Mouse (Mus musculus) embryonic stem cell, embryonic (primary cell): ENCODE data around the gene Sipa1l3.

ENCODE experiments used
- CTCF ChIA-PET, 4 experiments: fragments of 300-600 bp in 2 of 4; fragments of 350-600 bp in 2 of 4; sonication (Branson Sonifier 250); formaldehyde crosslinking; loops; one replicate each; lab custom pipeline; 2022; ENCODE audit warnings: inconsistent platforms in 2 of 4; lab: Charles Lee
- POLR2A ChIA-PET, 4 experiments: fragments of 300-600 bp in 2 of 4; fragments of 350-600 bp in 2 of 4; sonication (Branson Sonifier 250); formaldehyde crosslinking; loops; one replicate each; lab custom pipeline; 2022; ENCODE audit warnings: antibody characterized with exemption in 4 of 4, inconsistent platforms in 1 of 4; lab: Charles Lee

Gene Sipa1l3

DNA sequence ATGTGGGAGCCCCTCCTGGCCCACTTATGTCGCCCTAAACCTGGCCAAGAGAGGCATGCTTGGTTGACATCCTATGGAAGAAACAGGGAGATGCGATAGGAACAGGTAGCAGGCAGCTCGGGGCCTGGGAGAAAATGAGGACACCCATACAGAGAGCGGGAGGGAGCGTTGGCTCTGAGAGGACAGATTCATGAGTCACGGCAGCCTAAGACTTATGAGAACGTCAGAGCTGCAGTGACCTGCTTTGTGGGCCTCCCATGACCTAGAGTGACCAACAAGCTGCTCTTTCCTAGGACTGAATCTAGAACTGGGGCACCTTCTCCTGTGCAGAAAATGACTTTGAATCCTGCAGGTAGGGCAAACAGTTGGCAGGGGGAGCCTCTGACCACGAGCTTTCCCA, 92.4 kb downstream of the Sipa1l3 start:
- CTCF ChIA-PET, result interaction anchor here in 2 of 4 experiments (0.6 to 1.2 kb wide), 4 partner anchors 14 to 44 kb away, joined by 3 to 6 read pairs (median 4); no protein-coding TSS in a partner anchor
- POLR2A ChIA-PET, result interaction anchor here (0.6 to 1.7 kb wide), 9 partner anchors 9 to 256 kb away, joined by 3 to 7 read pairs (median 3); partner anchors contain the start of genes Ggn (in 1 of the 4) and Spred3 (in 1 of the 4)

DNA sequence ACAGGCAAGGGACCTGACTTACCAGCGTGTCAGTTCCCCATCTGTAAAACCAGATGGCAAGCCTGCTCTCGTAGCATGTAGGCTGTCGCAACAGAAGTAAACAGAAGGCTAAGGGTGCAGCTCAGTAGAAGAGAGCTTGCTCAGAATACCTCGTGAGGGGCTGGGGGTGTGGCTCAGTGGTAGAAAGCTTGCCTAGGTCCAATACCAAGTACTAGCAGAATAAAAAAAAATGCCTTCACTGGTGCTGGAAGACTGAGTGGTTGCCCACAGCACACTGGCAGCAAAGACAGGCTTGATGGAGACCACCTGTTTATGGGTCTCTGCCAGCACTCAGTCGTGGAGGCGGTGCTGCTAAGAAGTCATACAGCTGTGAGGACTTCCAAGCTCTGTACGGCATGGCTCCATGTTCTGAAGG, 93.0 kb downstream of the Sipa1l3 start:
- CTCF ChIA-PET, result no interaction called here
- POLR2A ChIA-PET, result interaction anchor here in 2 of 4 experiments (0.6 to 1.7 kb wide), 3 partner anchors 19 to 47 kb away, joined by 3 to 7 read pairs (median 4); no protein-coding TSS in a partner anchor

DNA sequence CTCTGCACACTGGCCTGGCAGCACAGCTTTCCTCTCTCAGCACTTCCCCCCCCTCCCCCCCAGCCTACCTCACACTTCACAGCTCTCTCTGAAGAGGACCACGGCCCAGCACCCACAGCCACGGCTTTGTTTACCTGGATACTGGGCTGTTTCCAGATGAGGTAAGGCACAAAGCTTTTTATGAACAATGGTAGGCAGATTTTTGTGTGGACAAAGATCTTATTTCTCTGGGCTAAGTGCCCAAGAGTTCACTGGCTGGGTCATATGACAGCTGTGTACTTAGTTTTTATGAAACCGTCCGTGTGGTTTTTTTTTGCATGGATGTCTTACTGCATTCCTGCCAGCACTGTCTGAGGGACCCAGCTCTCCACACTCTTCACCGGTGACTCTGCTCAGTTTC, 93.8 kb downstream of the Sipa1l3 start:
- ChIA-PET POLR2A (interaction anchor here in 1 of 4 experiments (0.7 to 1.7 kb wide), 2 partner anchors 23 to 38 kb away, joined by 3 to 4 read pairs; no protein-coding TSS in a partner anchor), CTCF (interaction anchor here in 1 of 4 experiments (0.6 kb wide), 1 partner anchor 462 kb away, joined by 3 read pairs; no protein-coding TSS in a partner anchor)

DNA sequence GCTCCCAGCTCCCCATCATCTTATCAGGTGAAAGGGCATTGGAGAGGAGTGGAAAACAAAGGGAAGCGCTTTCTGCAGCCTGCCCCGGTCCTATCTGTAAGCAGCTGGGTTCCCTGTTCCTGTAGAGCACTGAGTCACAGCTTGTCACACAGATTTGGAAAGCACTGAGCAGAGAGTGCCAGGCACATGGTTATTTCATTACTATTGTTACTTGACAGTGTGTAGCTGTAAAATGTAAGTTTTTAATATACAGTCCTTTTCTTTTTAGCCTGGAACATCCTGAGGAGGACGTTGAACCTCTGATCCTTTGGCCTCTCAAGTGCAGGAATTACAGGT, 96.6 kb downstream of the Sipa1l3 start:
- POLR2A ChIA-PET, result interaction anchor here (0.6 to 7.8 kb wide), 19 partner anchors 9 to 97 kb away, joined by 3 to 76 read pairs (median 7); partner anchors contain the start of gene Sipa1l3 (in 2 of the 4)
- CTCF ChIA-PET, result interaction anchor here in 2 of 4 experiments (0.6 to 0.9 kb wide), 5 partner anchors 19 to 287 kb away, joined by 3 to 4 read pairs (median 3); no protein-coding TSS in a partner anchor

DNA sequence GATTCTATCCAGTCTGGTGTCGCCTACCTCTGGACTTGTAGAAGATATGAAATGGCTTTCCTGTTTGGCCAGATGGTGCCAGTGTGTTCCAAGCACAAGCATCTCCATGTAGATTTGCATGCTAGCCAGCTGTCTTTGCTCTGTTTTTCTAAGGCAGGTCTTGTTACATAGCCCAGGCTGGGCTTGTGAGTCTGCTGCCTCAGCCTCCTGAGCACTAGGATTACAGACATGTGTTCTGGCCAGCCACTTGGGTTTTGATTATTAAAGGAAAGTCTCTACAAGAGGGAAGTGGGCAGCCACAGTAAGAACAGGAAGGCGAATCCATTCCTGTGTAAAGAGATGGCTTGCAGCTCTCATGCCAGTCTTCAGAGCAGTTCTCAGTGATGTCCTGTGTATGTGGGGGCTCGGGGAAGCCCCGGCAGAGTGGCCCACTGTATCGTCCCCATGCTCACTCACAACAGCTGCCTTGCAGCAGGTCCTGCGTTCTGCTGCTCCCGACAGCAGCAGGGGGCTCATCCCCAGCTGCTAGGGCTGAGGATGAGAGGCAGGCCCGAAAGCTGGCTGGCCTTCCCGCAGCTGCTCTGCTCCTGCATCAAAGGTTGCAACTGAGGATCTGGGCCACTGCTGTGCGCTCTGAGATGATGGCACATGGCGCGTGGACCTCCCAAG, 97.1 kb downstream of the Sipa1l3 start:
- CTCF ChIA-PET, result interaction anchor here (0.6 to 1.2 kb wide), 8 partner anchors 19 to 184 kb away, joined by 3 to 11 read pairs (median 4); no protein-coding TSS in a partner anchor

DNA sequence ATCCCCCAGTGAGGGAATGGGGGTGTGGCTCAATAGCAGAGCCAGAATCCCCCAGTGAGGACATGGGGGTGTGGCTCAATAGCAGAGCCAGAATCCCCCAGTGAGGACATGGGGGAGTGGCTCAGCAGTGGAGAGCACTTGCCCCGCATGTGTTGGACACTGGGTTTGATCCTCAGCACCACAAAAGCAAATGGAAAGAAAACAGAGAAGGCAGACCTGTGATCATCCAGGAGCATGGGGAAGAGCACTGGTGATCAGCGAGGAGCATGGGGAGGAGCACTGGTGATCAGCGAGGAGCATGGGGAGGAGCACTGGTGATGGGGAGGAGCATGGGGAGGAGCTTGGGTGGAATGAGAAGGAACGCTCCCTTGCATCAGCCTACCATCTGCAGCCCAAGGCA, 98.6 kb downstream of the Sipa1l3 start:
- ChIA-PET CTCF (interaction anchor here in 2 of 4 experiments (0.7 to 1.0 kb wide), 3 partner anchors 14 to 38 kb away, joined by 3 to 4 read pairs (median 3); no protein-coding TSS in a partner anchor), POLR2A (interaction anchor here (0.7 to 7.8 kb wide), 31 partner anchors 8 to 99 kb away, joined by 3 to 76 read pairs (median 4); partner anchors contain the start of gene Sipa1l3 (in 2 of the 4))

More for the DNA sequence above, 97.1 kb downstream of the Sipa1l3 start:
- POLR2A ChIA-PET, result interaction anchor here (0.6 to 7.8 kb wide), 27 partner anchors 9 to 97 kb away, joined by 3 to 76 read pairs (median 6); partner anchors contain the start of gene Sipa1l3 (in 2 of the 4)

DNA sequence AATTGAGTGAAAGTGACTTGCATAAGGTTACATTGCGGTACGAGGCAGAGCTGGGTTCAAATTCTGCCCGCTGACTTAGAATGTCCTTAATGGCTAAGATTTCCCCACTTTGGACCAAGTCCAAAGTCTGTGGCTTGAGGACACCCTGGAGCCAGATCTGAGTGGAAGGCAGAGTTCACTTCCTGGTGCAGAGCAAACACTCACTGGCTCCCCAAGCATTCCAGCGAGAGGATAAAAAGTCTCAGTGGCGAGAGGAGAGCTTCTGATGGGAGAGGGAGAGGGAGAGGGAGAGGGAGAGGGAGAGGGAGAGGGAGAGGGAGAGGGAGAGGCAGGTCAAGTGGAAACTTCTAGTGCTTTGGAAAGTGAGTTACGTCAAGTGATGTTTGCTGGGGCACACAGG, 100.2 kb downstream of the Sipa1l3 start:
- POLR2A ChIA-PET, result interaction anchor here (0.6 to 7.8 kb wide), 16 partner anchors 9 to 87 kb away, joined by 3 to 76 read pairs (median 4); no protein-coding TSS in a partner anchor
- CTCF ChIA-PET, result interaction anchor here in 2 of 4 experiments (0.6 to 1.4 kb wide), 3 partner anchors 35 to 107 kb away, joined by 3 to 4 read pairs (median 3); no protein-coding TSS in a partner anchor

DNA sequence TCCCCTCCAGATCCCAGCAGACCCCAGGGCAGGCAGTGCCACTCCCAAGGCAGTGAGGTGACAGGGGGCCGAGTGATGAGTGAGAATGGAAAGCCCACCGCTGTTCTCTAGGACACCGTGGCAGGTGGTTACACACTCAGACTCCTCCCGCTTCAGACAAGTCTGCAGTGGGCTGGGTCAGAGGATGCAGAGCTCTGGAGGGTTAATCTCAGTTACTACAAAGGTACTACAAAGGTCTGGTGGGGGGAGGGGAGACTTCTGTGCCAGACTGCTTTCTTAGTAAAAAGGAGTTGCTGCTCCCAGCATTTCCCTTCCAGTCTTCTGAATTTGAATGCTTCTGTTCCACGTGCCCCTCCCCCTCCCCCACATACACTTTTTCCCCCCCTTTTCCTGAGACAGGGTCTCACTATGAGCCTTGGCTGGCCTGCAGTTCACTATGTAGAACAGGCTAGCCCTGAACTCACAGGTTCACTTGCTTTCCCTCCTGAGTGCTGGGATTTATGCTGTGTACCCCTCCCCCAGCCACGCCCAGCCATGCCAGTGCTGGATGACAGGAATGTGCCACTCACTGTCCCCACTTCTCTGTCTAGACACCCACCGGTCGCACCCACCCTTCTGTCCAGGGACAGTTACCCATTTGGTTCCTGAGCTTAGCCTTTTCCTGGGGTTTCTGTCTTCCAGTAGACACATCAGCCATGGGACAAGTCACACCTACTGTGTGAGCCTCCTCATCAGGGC, 100.9 kb downstream of the Sipa1l3 start:
- POLR2A ChIA-PET, result interaction anchor here (0.6 to 7.8 kb wide), 27 partner anchors 9 to 88 kb away, joined by 3 to 76 read pairs (median 4); no protein-coding TSS in a partner anchor
- CTCF ChIA-PET, result interaction anchor here in 3 of 4 experiments (0.5 to 1.5 kb wide), 9 partner anchors 11 to 171 kb away, joined by 3 to 4 read pairs (median 3); partner anchors contain the start of gene Sipa1l3 (in 1 of the 3)

DNA sequence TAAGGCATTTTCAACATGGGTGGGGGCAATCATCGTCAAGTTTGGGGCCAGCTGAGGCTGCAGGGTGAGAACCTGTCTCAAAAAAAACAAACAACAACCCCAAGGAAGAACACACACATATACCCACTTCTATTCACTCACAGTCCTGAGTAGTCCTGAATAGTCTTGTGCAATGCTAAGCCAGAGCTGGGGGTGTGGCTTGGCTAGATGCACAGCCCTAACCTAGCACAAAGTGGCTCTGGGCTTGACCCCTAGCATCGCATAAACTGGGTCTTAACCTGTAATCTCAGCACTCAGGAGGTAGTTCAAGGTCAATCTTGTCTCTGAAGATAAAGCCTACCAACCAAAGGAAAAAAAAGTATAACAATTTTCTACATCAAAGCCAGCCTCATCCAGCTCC, 101.5 kb downstream of the Sipa1l3 start:
- POLR2A ChIA-PET, result interaction anchor here (0.7 to 7.8 kb wide), 21 partner anchors 9 to 89 kb away, joined by 3 to 76 read pairs (median 4); no protein-coding TSS in a partner anchor
- CTCF ChIA-PET, result interaction anchor here in 3 of 4 experiments (0.5 to 1.5 kb wide), 6 partner anchors 10 to 170 kb away, joined by 3 to 4 read pairs (median 3); partner anchors contain the start of gene Sipa1l3 (in 1 of the 3)

DNA sequence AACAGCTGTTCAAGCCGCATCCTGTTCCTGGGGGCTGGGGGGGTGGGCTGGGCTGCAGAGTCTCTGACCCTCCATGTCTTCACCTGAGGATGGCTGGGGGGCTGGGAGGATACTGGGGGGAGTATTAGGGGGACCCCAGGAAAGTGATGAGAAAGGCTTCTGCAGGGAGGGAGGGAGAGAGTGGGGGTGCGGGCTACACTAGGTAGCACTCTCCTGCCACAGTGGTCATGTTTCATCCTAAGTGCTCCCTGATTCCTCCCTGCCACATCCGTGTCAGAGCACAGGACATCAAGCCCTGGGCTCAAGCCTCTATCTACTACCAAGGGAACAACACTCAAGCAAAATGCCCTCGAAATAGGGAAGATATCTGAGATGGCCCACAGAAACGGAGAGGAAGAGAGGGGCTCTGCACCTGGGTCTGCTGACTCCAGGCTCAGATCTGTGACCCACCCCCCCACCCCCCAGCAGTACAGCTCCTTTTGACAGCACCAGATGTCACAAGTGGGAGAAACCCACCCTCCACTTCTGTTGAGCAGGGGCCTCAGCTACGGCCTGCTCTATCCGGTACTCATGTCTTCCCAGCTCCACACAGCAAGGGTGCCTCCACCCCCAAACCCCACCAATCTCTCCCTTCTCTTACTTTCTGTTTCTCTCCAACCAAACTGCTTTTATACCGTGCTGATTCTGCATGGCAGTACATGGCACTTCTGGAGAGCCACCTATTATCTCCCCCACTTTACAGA, 106.4 kb downstream of the Sipa1l3 start:
- CTCF ChIA-PET, result interaction anchor here in 2 of 4 experiments (0.7 to 1.0 kb wide), 2 partner anchors 29 to 445 kb away, joined by 4 read pairs; no protein-coding TSS in a partner anchor
- POLR2A ChIA-PET, result interaction anchor here (0.6 to 2.8 kb wide), 17 partner anchors 9 to 317 kb away, joined by 3 to 10 read pairs (median 3); partner anchors contain the start of gene Sipa1l3 (in 1 of the 4)

DNA sequence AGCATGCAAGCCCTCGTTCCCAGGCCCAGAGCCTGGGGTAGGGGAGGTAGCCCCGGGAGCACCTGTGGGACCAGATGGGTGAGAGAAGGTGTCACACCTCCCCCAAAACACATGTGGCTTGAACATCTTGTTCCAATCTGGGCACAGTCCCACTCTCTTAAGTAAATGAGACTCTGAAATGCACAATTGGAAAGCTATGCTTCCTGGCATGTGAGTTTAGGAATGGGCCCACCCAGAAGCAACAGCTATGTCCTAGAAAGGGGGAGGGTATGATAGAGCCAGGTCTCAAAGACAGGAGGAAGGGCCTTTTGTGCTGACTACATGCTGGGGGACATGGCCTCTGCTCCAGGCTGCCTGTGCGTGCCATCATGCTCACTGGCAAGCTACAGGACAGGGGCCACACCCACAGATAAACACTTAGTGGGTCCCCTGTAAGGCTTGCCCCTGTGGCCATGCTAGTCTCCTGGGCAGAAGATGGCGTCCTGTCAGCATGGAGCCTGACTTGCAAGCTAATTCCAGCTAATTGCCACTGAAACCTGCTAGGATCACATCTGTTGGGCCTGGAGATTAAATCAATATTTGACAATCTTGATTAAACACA, 107.1 kb downstream of the Sipa1l3 start:
- CTCF ChIA-PET, result interaction anchor here in 2 of 4 experiments (0.6 to 1.4 kb wide), 3 partner anchors 24 to 174 kb away, joined by 4 to 5 read pairs (median 5); no protein-coding TSS in a partner anchor
- POLR2A ChIA-PET, result interaction anchor here in 3 of 4 experiments (0.6 to 2.8 kb wide), 16 partner anchors 9 to 316 kb away, joined by 3 to 10 read pairs (median 3); partner anchors contain the start of gene Sipa1l3 (in 1 of the 3)

DNA sequence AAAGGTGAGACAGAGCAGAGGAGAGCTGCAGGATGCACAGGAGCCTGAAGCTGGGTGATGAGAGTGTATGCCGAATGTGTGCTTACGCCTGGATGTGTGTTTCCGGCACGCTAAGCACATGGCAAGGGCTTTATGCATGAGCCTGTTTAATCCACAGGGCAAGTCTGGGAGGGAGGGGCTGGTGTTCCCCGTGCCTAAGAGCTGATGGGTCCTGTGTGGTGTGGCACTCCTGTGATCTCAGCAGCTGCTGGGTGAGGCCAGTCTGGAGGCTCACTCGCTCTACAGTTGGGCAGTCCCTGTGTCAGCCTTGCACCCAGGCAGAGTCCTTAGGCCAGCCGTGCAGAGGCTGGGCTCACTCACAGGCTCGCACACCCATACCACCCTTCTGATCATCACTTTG, 108.0 kb downstream of the Sipa1l3 start:
- CTCF ChIA-PET, result interaction anchor here in 2 of 4 experiments (1.3 to 1.4 kb wide), 2 partner anchors 23 to 27 kb away, joined by 5 read pairs; no protein-coding TSS in a partner anchor
- POLR2A ChIA-PET, result interaction anchor here in 3 of 4 experiments (0.8 to 2.8 kb wide), 8 partner anchors 9 to 108 kb away, joined by 3 to 10 read pairs (median 3); partner anchors contain the start of gene Sipa1l3 (in 1 of the 3)

DNA sequence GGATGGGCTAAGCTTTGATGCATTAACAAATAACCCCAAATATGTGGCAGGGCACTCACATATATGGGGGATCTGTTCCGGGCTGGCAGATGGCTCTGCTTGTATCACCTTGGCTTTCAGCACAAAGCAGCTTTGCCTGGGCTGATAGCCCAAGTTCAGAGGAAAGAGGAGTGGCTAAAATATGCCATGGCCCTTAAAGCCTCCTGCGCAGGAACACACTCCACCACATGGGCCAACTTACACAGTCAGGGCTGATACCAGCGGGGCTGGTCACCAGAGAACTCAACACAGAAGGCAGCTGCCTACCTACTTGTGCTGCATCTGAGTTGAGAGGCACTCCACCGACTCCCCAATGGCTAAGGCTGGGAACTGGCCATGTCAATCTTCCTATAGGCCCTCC, 111.6 kb downstream of the Sipa1l3 start:
- ChIA-PET CTCF (interaction anchor here (0.6 to 2.2 kb wide), 8 partner anchors 10 to 280 kb away, joined by 3 to 7 read pairs (median 3); no protein-coding TSS in a partner anchor), POLR2A (interaction anchor here in 3 of 4 experiments (0.6 to 8.2 kb wide), 15 partner anchors 10 to 111 kb away, joined by 3 to 76 read pairs (median 5); partner anchors contain the start of gene Sipa1l3 (in 1 of the 3))

DNA sequence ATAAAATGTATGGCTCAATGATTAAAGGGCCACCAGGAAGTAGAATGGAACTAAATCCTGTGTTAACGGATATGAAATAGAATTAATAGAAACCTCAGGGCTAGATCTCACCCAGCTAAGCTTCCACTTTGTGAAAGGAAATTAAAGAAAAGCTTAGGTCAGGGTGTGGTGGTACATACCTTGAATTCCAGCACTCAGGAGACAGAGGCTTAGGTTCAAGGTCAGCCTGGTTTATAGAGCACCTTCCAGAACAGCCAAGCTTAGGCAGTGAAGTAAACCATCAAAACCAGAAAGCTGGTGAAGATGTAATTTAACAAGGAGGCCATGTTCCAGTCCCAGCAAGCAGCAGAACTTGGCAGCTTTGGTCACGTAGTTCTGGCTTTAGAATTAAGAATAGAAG, 114.3 kb downstream of the Sipa1l3 start:
- ChIA-PET CTCF (interaction anchor here (0.6 to 1.5 kb wide), 12 partner anchors 16 to 1108 kb away, joined by 3 to 16 read pairs (median 4); partner anchors contain the start of gene Sipa1l3 (in 1 of the 4)), POLR2A (interaction anchor here (0.5 to 8.2 kb wide), 34 partner anchors 10 to 1564 kb away, joined by 3 to 76 read pairs (median 4); partner anchors contain the start of genes Sipa1l3 (in 2 of the 4) and Spint2 (in 1 of the 4))

DNA sequence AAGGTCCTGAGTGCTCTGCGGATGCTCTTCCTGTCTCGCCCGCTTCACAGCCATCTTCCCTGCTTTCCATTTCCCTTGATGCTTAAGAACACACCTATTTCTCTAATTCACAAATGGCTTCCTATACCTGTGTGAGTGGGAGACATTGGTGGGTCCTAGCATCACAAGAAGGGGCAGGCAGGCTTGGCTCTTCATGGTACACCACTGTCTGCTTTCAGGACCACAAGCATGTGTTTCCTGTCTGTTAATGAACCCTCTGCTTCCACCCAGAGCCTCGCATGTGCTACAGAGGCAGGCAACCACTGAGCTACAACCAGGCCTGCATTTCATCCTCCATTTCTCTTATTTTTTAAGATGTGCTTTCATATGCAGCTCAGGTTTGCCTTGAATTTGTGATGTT, 116.4 kb downstream of the Sipa1l3 start:
- CTCF ChIA-PET, result interaction anchor here in 1 of 4 experiments (2.2 kb wide), 1 partner anchor 19 kb away, joined by 7 read pairs; no protein-coding TSS in a partner anchor
- POLR2A ChIA-PET, result interaction anchor here (0.6 to 8.2 kb wide), 13 partner anchors 9 to 274 kb away, joined by 3 to 76 read pairs (median 3); no protein-coding TSS in a partner anchor
